Mouse (Mus musculus) MEL (cell line): ENCODE results near the gene Tpbgl. TPM values are rescaled to one million over a fixed set of nuclear protein-coding genes. Genes with fewer than 3 reads are reported as not detected.

Experiments
- DNase-seq: peaks from one replicate; pipeline ENCODE4 v3.0.0; 2011; ENCODE audit warnings: low read depth, low spot score
- H3K27ac ChIP-seq: 2 replicates; pipeline ENCODE4 v1.5.1; 2012; ENCODE audit warnings: low read depth, mild to moderate bottlenecking, control low read depth, low read length, moderate library complexity; ENCODE audit not compliant: control insufficient read depth
- H3K27me3 ChIP-seq, 2 experiments: fragments of 150-350 bp in 1 of 2; sonication (generic) in 1 of 2; 2 replicates each; pipeline ENCODE4 v1.6.1; 2012; ENCODE audit warnings: low read length in 2 of 2, mild to moderate bottlenecking in 2 of 2, improper control_type of control experiment in 1 of 2, moderate library complexity in 1 of 2; ENCODE audit not compliant: insufficient read depth in 2 of 2, control insufficient read depth in 1 of 2
- H3K36me3 ChIP-seq, 2 experiments: 2 replicates each; pipeline ENCODE4 v1.6.1; 2012 to 2014; ENCODE audit warnings: low read length in 2 of 2, improper control_type of control experiment in 1 of 2, inconsistent platforms in 1 of 2, mild to moderate bottlenecking in 1 of 2; ENCODE audit not compliant: insufficient read depth in 2 of 2, control insufficient read depth in 1 of 2
- H3K4me1 ChIP-seq, 2 experiments: fragments of 150-350 bp in 1 of 2; sonication (generic) in 1 of 2; 2 replicates each; pipeline ENCODE4 v1.6.1; 2012; ENCODE audit warnings: low read length in 2 of 2, improper control_type of control experiment in 1 of 2, mild to moderate bottlenecking in 1 of 2; ENCODE audit not compliant: insufficient read depth in 2 of 2, control insufficient read depth in 1 of 2
- H3K4me3 ChIP-seq, 2 experiments: fragments of 150-350 bp in 1 of 2; sonication (generic) in 1 of 2; 2 replicates each; pipeline ENCODE4 v1.5.1; 2012; ENCODE audit warnings: low read depth in 2 of 2, low read length in 2 of 2, mild to moderate bottlenecking in 2 of 2, moderate library complexity in 2 of 2, control low read depth in 1 of 2, improper control_type of control experiment in 1 of 2; ENCODE audit not compliant: control insufficient read depth in 1 of 2, insufficient read depth in 1 of 2
- H3K79me2 ChIP-seq: 2 replicates; pipeline ENCODE4 v1.6.1; 2012; ENCODE audit warnings: mild to moderate bottlenecking, low read length, moderate library complexity; ENCODE audit not compliant: control insufficient read depth, poor library complexity, insufficient read depth
- H3K9ac ChIP-seq: 2 replicates; pipeline ENCODE4 v1.6.1; 2012; ENCODE audit warnings: low read depth, mild to moderate bottlenecking, control low read depth, low read length, moderate library complexity; ENCODE audit not compliant: control insufficient read depth, poor library complexity, severe bottlenecking
- H3K9me3 ChIP-seq: fragments of 150-350 bp; sonication (generic); replicated peaks from 2 replicates; pipeline ENCODE4 v1.6.1; 2012; ENCODE audit warnings: mild to moderate bottlenecking, low read length, improper control_type of control experiment, moderate library complexity; ENCODE audit not compliant: insufficient read depth
- BHLHE40 ChIP-seq: IDR thresholded peaks from 2 replicates; pipeline ENCODE4 v1.6.1; 2012; ENCODE audit warnings: low read depth, mild to moderate bottlenecking, inconsistent platforms, low read length, improper control_type of control experiment, borderline replicate concordance
- CTCF ChIP-seq, 3 experiments: IDR thresholded peaks in 2 of 3; conservative IDR thresholded peaks in 1 of 3; 2 replicates each; pipeline ENCODE4 v1.5.1; 2011 to 2012; ENCODE audit warnings: low read length in 3 of 3, low read depth in 2 of 3, mild to moderate bottlenecking in 2 of 3, improper control_type of control experiment in 1 of 3, inconsistent platforms in 1 of 3, mixed read lengths in 1 of 3, moderate library complexity in 1 of 3; ENCODE audit not compliant: control insufficient read depth in 1 of 3, insufficient read depth in 1 of 3, poor library complexity in 1 of 3, severe bottlenecking in 1 of 3
- EP300 ChIP-seq, 2 experiments: IDR thresholded peaks; 2 replicates each; pipeline ENCODE4 v1.6.1; 2011; ENCODE audit warnings: improper control_type of control experiment in 2 of 2, low read length in 2 of 2, low read depth in 1 of 2, mild to moderate bottlenecking in 1 of 2
- JUND ChIP-seq: IDR thresholded peaks from 2 replicates; pipeline ENCODE4 v1.6.1; 2011; ENCODE audit warnings: low read depth, mild to moderate bottlenecking, improper control_type of control experiment, low read length
- MAFK ChIP-seq: IDR thresholded peaks from 2 replicates; pipeline ENCODE4 v1.6.1; 2011; ENCODE audit warnings: low read depth, mild to moderate bottlenecking, low read length, improper control_type of control experiment, borderline replicate concordance
- MEF2A ChIP-seq: IDR thresholded peaks from 2 replicates; pipeline ENCODE4 v1.6.1; 2014; ENCODE audit warnings: low read depth, mild to moderate bottlenecking, inconsistent platforms, low read length, improper control_type of control experiment; ENCODE audit not compliant: poor library complexity, insufficient replicate concordance, severe bottlenecking; ENCODE audit errors: extremely low read depth
- MXI1 ChIP-seq: IDR thresholded peaks from 2 replicates; pipeline ENCODE4 v1.6.1; 2011; ENCODE audit warnings: mild to moderate bottlenecking, low read depth, low read length, improper control_type of control experiment
- MYC ChIP-seq: IDR thresholded peaks from 2 replicates; pipeline ENCODE4 v1.6.1; 2011; ENCODE audit warnings: low read depth, mild to moderate bottlenecking, low read length, improper control_type of control experiment, moderate library complexity
- NELFE ChIP-seq: IDR thresholded peaks from 2 replicates; pipeline ENCODE4 v1.6.1; 2011; ENCODE audit warnings: low read depth, low read length, improper control_type of control experiment
- POLR2A ChIP-seq, 2 experiments: IDR thresholded peaks; 2 replicates each; pipeline ENCODE4 v1.6.1; 2011 to 2012; ENCODE audit warnings: low read length in 2 of 2, mild to moderate bottlenecking in 2 of 2, control low read depth in 1 of 2, improper control_type of control experiment in 1 of 2, low read depth in 1 of 2, moderate library complexity in 1 of 2; ENCODE audit not compliant: control insufficient read depth in 1 of 2, insufficient read depth in 1 of 2, poor library complexity in 1 of 2
- RAD21 ChIP-seq: IDR thresholded peaks from 2 replicates; pipeline ENCODE4 v1.6.1; 2011; ENCODE audit warnings: mild to moderate bottlenecking, low read depth, low read length, improper control_type of control experiment
- SIN3A ChIP-seq: IDR thresholded peaks from 2 replicates; pipeline ENCODE4 v1.6.1; 2012; ENCODE audit warnings: low read length, improper control_type of control experiment, inconsistent platforms
- SMC3 ChIP-seq: IDR thresholded peaks from 2 replicates; pipeline ENCODE4 v1.6.1; 2011; ENCODE audit warnings: low read depth, low read length, improper control_type of control experiment
- TBP ChIP-seq: IDR thresholded peaks from 2 replicates; pipeline ENCODE4 v1.8.0; 2011; ENCODE audit warnings: low read depth, low read length, improper control_type of control experiment
- TCF12 ChIP-seq: IDR thresholded peaks from 2 replicates; pipeline ENCODE4 v1.6.1; 2014; ENCODE audit warnings: low read depth, mild to moderate bottlenecking, inconsistent platforms, low read length, improper control_type of control experiment, moderate library complexity
- UBTF ChIP-seq: IDR thresholded peaks from 2 replicates; pipeline ENCODE4 v1.6.1; 2012; ENCODE audit warnings: low read depth, mild to moderate bottlenecking, inconsistent platforms, low read length, improper control_type of control experiment, moderate library complexity, borderline replicate concordance; ENCODE audit not compliant: insufficient read depth
- ZC3H11A ChIP-seq: IDR thresholded peaks from 2 replicates; pipeline ENCODE4 v1.6.1; 2012; ENCODE audit warnings: low read depth, mild to moderate bottlenecking, inconsistent platforms, low read length, improper control_type of control experiment
- ZKSCAN1 ChIP-seq: IDR thresholded peaks from 2 replicates; pipeline ENCODE4 v1.6.1; 2012; ENCODE audit warnings: low read depth, mild to moderate bottlenecking, inconsistent platforms, low read length, improper control_type of control experiment, moderate library complexity
- ZNF384 ChIP-seq: IDR thresholded peaks from 2 replicates; pipeline ENCODE4 v1.6.1; 2012; ENCODE audit warnings: low read depth, mild to moderate bottlenecking, inconsistent platforms, low read length, improper control_type of control experiment
- polyA plus RNA-seq, 2 experiments: library from polyadenylated mRNA; stranded (reverse) in 1 of 2; unstranded in 1 of 2; fragments of >175 nt in 1 of 2; fragments of >200 nt in 1 of 2; gene quantifications; 2 replicates each; pipeline versions ENCODE4 v1.2.1 to v1.2.4; 2012; ENCODE audit warnings: low replicate concordance in 2 of 2, low read depth in 1 of 2; ENCODE audit not compliant: insufficient read length in 2 of 2, insufficient read depth in 1 of 2, missing spikeins in 1 of 2
- total RNA-seq: library from RNA; depleted of rRNA; stranded (reverse); fragments of 300-350 nt; gene quantifications from 2 replicates; pipeline ENCODE4 v1.2.3, GENCODE M21; 2012

Gene Tpbgl
- total and polyA plus RNA-seq, 3 experiments, result not detected

DNA sequence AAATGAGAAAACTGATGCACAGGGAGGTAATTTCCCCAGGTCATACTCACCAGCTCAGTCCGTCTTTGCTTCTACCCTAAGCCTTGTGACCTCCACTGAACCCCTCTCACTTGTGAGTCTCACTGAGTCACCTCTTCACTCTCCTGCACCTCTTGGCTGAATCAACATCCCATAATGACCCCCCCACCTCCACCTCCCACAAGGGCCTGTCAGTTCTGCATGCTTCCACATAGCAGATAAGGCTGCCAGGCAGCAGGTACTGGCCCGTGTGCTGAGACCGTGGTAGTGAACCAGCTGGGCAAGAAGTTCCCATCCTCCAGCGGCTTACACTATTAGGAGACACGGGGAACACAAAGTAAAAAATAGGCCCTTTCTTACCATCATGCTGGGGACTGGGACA is 36.3 kb downstream of the Tpbgl start:
- Histone ChIP-seq H3K27me3 (no peaks in the 10 kb centered on the region), H3K36me3 (peaks cover 0 to 44% of the 10 kb centered on the region in 2 experiments; a peak in 2 of 4 replicates), H3K4me3 (no peak overlapping the region), H3K4me1 (peaks cover 32 to 50% of the 10 kb centered on the region in 2 experiments), H3K9me3 (no peaks in the 10 kb centered on the region)
- no peak for DNase-seq
- TF ChIP-seq MYC (no peak), SMC3 (no peak), BHLHE40 (no peak), TBP (no peak), MAFK (no peak), CTCF (IDR thresholded peaks at IDR 0.05 in 2 of 3, conservative IDR thresholded peaks at IDR 0.05 in 1 of 3; ENCODE audit: control insufficient read depth in 1 of 3, insufficient read depth in 1 of 3, low read depth in 2 of 3, low read length in 3 of 3, poor library complexity in 1 of 3, severe bottlenecking in 1 of 3) (no peak), ZKSCAN1 (no peak), MXI1 (0 out of 2 replicates have a peak, but pooled peaks have one; percentile 9)
- TF ChIP-seq, all 39 proteins: peak for 1
- Histone ChIP-seq H3K9ac (no peak overlapping the region), H3K79me2 (no peaks in the 10 kb centered on the region), H3K27ac (no peak overlapping the region)

DNA sequence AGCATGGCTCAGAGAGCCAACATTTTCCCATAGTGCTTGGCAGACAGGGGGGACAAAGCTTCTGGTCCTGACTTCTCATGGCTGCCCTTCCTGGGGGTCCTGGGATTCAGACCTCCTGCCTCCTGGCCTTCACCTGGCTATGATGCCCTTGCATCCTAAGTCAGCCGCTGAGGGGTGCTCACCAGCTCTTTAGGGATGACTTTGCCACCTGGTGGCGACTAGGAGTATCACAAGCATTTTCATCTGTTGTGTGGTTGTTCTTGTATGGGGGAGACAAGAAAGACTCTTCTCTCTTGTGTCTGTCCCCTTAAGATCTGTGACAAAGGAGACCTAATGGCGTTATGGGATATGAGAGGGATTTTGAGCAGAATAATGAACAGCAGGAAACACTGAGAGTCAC is 36.8 kb downstream of the Tpbgl start:
- peaks cover 0 to 38% of the 10 kb centered on the region in 2 experiments; a peak in 2 of 4 replicates for H3K36me3 ChIP-seq

More for the DNA sequence above, 36.8 kb downstream of the Tpbgl start:
- peak; percentile 87 for DNase-seq
- Histone ChIP-seq H3K4me3 (no peak overlapping the region), H3K79me2 (no peaks in the 10 kb centered on the region), H3K27ac (no peak overlapping the region), H3K27me3 (no peaks in the 10 kb centered on the region), H3K4me1 (peaks cover 27 to 44% of the 10 kb centered on the region in 2 experiments), H3K9ac (no peak overlapping the region), H3K9me3 (no peaks in the 10 kb centered on the region)
- TF ChIP-seq MYC (0 out of 2 replicates have a peak, but pooled peaks have one; percentile 23), ZNF384 (peak; percentile 6; the same call in 1 of the 2 replicates), BHLHE40 (peak; percentile 31; the same call in 1 of the 2 replicates), MEF2A (no peak), POLR2A (IDR thresholded peaks at IDR 0.05; ENCODE audit: control insufficient read depth in 1 of 2, insufficient read depth in 1 of 2, low read depth in 1 of 2, low read length in 2 of 2, poor library complexity in 1 of 2) (no peak), EP300 (IDR thresholded peaks at IDR 0.05; ENCODE audit: low read depth in 1 of 2, low read length in 2 of 2) (peak in 1 of 2 experiments; percentile 5; a peak in 1 of 4 replicates), NELFE (no peak), MXI1 (0 out of 2 replicates have a peak, but pooled peaks have one; percentile 3), JUND (0 out of 2 replicates have a peak, but pooled peaks have one; percentile 48), TCF12 (peak; percentile 16; the same call in 1 of the 2 replicates), SIN3A (peak; percentile 30; the same call in 1 of the 2 replicates), UBTF (no peak), ZC3H11A (peak; percentile 57), RAD21 (peak; percentile 53), CTCF (IDR thresholded peaks at IDR 0.05 in 2 of 3, conservative IDR thresholded peaks at IDR 0.05 in 1 of 3; ENCODE audit: control insufficient read depth in 1 of 3, insufficient read depth in 1 of 3, low read depth in 2 of 3, low read length in 3 of 3, poor library complexity in 1 of 3, severe bottlenecking in 1 of 3) (peak; percentile 78 to 99 (median 94)), SMC3 (peak; percentile 94)
